Mouse (Mus musculus) bone marrow, adult 2 months (tissue): ENCODE results near the gene Ispd. TPM values are rescaled to one million over a fixed set of nuclear protein-coding genes. Genes with fewer than 3 reads are reported as not detected.

ENCODE experiments used
- H3K27ac ChIP-seq: fragments of 200-500 bp; 2 replicates; pipeline ENCODE4 v1.5.1; 2012; ENCODE audit warnings: low read depth, mild to moderate bottlenecking, control low read depth, inconsistent platforms, low read length; ENCODE audit not compliant: control insufficient read depth, poor library complexity, insufficient read depth
- H3K4me1 ChIP-seq: fragments of 200-500 bp; 2 replicates; pipeline ENCODE4 v1.6.1; 2011; ENCODE audit warnings: low read length; ENCODE audit not compliant: control insufficient read depth, insufficient read depth
- H3K4me3 ChIP-seq: fragments of 200-500 bp; replicated peaks from 2 replicates; pipeline ENCODE3; 2011; ENCODE audit warnings: mild to moderate bottlenecking, low read depth, low read length, control low read depth; ENCODE audit not compliant: control insufficient read depth
- CTCF ChIP-seq: fragments of 200-500 bp; IDR thresholded peaks from 2 replicates; pipeline ENCODE4 v1.5.1; 2011; ENCODE audit warnings: low read length, control low read depth; ENCODE audit not compliant: control insufficient read depth, insufficient read depth
- POLR2A ChIP-seq: fragments of 200-500 bp; IDR thresholded peaks from 2 replicates; pipeline ENCODE4 v1.6.1; 2011; ENCODE audit warnings: low read depth, mild to moderate bottlenecking, control low read depth, low read length, borderline replicate concordance; ENCODE audit not compliant: control insufficient read depth
- WGBS: fragments of 180-500 bp; shearing (Covaris S2); methylation state at CpG from one replicate; pipeline ENCODE4 v1.1.7; 2018; 5-methylcytosine and 5-hydroxymethylcytosine counted together
- polyA plus RNA-seq: library from polyadenylated mRNA; stranded (reverse); fragments of >200 nt; gene quantifications from 2 replicates; pipeline ENCODE4 v1.2.4, GENCODE M21; 2011; ENCODE audit warnings: low replicate concordance; ENCODE audit not compliant: missing spikeins, insufficient read depth, insufficient read length

Gene Ispd
- polyA plus RNA-seq, 1 experiment, result 0.75 TPM

- TF ChIP-seq CTCF (no peak), POLR2A (no peak)
- Histone ChIP-seq H3K4me1 (no peaks in the 10 kb centered on the region), H3K27ac (no peak overlapping the region), H3K4me3 (no peak overlapping the region)
- 85% methylated on average over 2 of the region's 2 CpGs for WGBS
These were observed 149.7 kb downstream of the Ispd start for GRCm38 (mm10) chr12:36530920-36531319.

- TF ChIP-seq POLR2A (no peak), CTCF (no peak)
- H3K4me3 ChIP-seq, result no peak overlapping the region
- no peak overlapping the region for H3K27ac ChIP-seq
- WGBS, result 79% methylated on average over 4 of the region's 4 CpGs
- no peaks in the 10 kb centered on the region for H3K4me1 ChIP-seq
These were observed 150.3 kb downstream of the Ispd start for GRCm38 (mm10) chr12:36531421-36532072.

- Histone ChIP-seq H3K4me3 (no peak overlapping the region), H3K4me1 (no peaks in the 10 kb centered on the region), H3K27ac (no peak overlapping the region)
- TF ChIP-seq CTCF (no peak), POLR2A (no peak)
- 80% methylated on average over 3 of the region's 3 CpGs for WGBS
These were observed 151.3 kb downstream of the Ispd start for GRCm38 (mm10) chr12:36532525-36532924.

GRCm38 (mm10) chr12:36533160-36533900, 152.1 kb downstream of the Ispd start:
- 69% methylated on average over 2 of the region's 2 CpGs for WGBS
- Histone ChIP-seq H3K4me1 (no peaks in the 10 kb centered on the region), H3K4me3 (no peak overlapping the region), H3K27ac (no peak overlapping the region)
- no peak for TF ChIP-seq CTCF

GRCm38 (mm10) chr12:36534589-36534988, 153.3 kb downstream of the Ispd start:
- no peaks in the 10 kb centered on the region for H3K4me1 ChIP-seq
- WGBS, result 79% methylated on average over 5 of the region's 5 CpGs
- H3K27ac ChIP-seq, result no peak overlapping the region
- H3K4me3 ChIP-seq, result no peak overlapping the region
- TF ChIP-seq POLR2A, result no peak
- no peak for TF ChIP-seq CTCF

GRCm38 (mm10) chr12:36545318-36545717, 164.1 kb downstream of the Ispd start:
- Histone ChIP-seq H3K4me1 (no peaks in the 10 kb centered on the region), H3K27ac (no peak overlapping the region), H3K4me3 (no peak overlapping the region)
- TF ChIP-seq CTCF (no peak), POLR2A (no peak)

- H3K4me1 ChIP-seq, result no peaks in the 10 kb centered on the region
- WGBS, result 87% methylated on average over 9 of the region's 9 CpGs
- H3K27ac ChIP-seq, result no peak overlapping the region
- H3K4me3 ChIP-seq, result no peak overlapping the region
- TF ChIP-seq CTCF (no peak), POLR2A (no peak)
These were observed 168.2 kb downstream of the Ispd start for GRCm38 (mm10) chr12:36549474-36549873.

- no peaks in the 10 kb centered on the region for H3K4me1 ChIP-seq
- 75% methylated on average over 1 of the region's 1 CpGs for WGBS
- no peak overlapping the region for H3K4me3 ChIP-seq
- no peak overlapping the region for H3K27ac ChIP-seq
- TF ChIP-seq POLR2A (no peak), CTCF (no peak)
These were observed 173.4 kb downstream of the Ispd start for GRCm38 (mm10) chr12:36554697-36555096.

- no peak overlapping the region for H3K4me3 ChIP-seq
- WGBS, result 61% methylated on average over 2 of the region's 2 CpGs
- H3K4me1 ChIP-seq, result no peaks in the 10 kb centered on the region
- no peak for TF ChIP-seq POLR2A
- TF ChIP-seq CTCF, result no peak
- H3K27ac ChIP-seq, result no peak overlapping the region
These were observed 182.9 kb downstream of the Ispd start for GRCm38 (mm10) chr12:36564146-36564545.
